Mouse (Mus musculus) olfactory bulb, adult 2 months (tissue): ENCODE results near the gene Prkn. TPM values are rescaled to one million over a fixed set of nuclear protein-coding genes. Genes with fewer than 3 reads are reported as not detected.

Experiments used
- H3K27ac ChIP-seq: fragments of 200-500 bp; 2 replicates; pipeline ENCODE4 v1.5.1; 2012; ENCODE audit warnings: low read depth, low read length; ENCODE audit not compliant: insufficient read depth
- H3K4me1 ChIP-seq: fragments of 200-500 bp; 2 replicates; pipeline ENCODE4 v1.6.1; 2012; ENCODE audit warnings: low read length; ENCODE audit not compliant: control insufficient read depth, insufficient read depth
- H3K4me3 ChIP-seq: fragments of 200-500 bp; 2 replicates; pipeline ENCODE4 v1.5.1; 2012; ENCODE audit warnings: mild to moderate bottlenecking, low read depth, low read length, moderate library complexity; ENCODE audit not compliant: insufficient read depth
- CTCF ChIP-seq: fragments of 200-500 bp; IDR thresholded peaks from 2 replicates; pipeline ENCODE4 v1.5.1; 2012; ENCODE audit warnings: low read depth, mild to moderate bottlenecking, low read length, moderate library complexity; ENCODE audit not compliant: insufficient read depth
- POLR2A ChIP-seq: fragments of 200-500 bp; IDR thresholded peaks from 2 replicates; pipeline ENCODE4 v1.6.1; 2012; ENCODE audit warnings: mild to moderate bottlenecking, low read depth, low read length, moderate library complexity; ENCODE audit not compliant: insufficient read depth
- WGBS: fragments of 180-500 bp; shearing (Covaris S2); methylation state at CpG from one replicate; pipeline ENCODE4 v1.1.7; 2018; 5-methylcytosine and 5-hydroxymethylcytosine counted together
- polyA plus RNA-seq: library from polyadenylated mRNA; stranded (reverse); fragments of >200 nt; gene quantifications from 2 replicates; pipeline ENCODE4 v1.2.4, GENCODE M21; 2012; ENCODE audit warnings: low replicate concordance; ENCODE audit not compliant: missing spikeins, insufficient read depth, insufficient read length

Prkn gene
- polyA plus RNA-seq, 1 experiment = not detected

DNA sequence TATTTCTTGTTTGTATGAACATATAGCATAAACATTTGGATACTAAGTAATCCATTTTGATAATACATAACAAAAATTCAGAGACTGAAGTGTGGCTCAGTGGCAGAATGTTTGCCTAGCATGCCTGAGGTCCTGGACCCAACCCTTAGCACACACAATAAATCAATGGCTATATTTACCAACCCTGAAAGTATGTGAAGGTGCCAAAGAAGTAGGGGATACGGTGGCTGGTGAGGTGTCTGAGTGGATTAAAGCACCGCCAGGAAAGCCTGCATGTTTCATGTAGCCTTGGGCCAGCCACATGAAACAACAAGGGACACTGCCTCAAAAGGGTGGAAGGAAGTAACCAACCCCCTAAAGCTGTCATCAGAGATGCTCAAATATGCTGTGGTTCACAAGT is 192.2 kb downstream of the Prkn start:
- Histone ChIP-seq H3K4me3 (no peak overlapping the region), H3K4me1 (no peaks in the 10 kb centered on the region), H3K27ac (no peak overlapping the region)
- 94% methylated on average over 2 of the region's 2 CpGs for WGBS
- TF ChIP-seq POLR2A (no peak), CTCF (no peak)

- Histone ChIP-seq H3K27ac (no peak overlapping the region), H3K4me3 (no peak overlapping the region), H3K4me1 (no peaks in the 10 kb centered on the region)
- TF ChIP-seq POLR2A = no peak
- no peak for TF ChIP-seq CTCF
- WGBS = 44% methylated on average over 2 of the region's 2 CpGs
Observed at GRCm38 (mm10) chr17:11033594-11033993, 193.4 kb downstream of the Prkn start.

- Histone ChIP-seq H3K4me1 (no peaks in the 10 kb centered on the region), H3K4me3 (no peak overlapping the region), H3K27ac (no peak overlapping the region)
- TF ChIP-seq CTCF (no peak), POLR2A (no peak)
- 100% methylated on average over 1 of the region's 1 CpGs for WGBS
Observed at GRCm38 (mm10) chr17:11038272-11038671, 198.1 kb downstream of the Prkn start.

DNA sequence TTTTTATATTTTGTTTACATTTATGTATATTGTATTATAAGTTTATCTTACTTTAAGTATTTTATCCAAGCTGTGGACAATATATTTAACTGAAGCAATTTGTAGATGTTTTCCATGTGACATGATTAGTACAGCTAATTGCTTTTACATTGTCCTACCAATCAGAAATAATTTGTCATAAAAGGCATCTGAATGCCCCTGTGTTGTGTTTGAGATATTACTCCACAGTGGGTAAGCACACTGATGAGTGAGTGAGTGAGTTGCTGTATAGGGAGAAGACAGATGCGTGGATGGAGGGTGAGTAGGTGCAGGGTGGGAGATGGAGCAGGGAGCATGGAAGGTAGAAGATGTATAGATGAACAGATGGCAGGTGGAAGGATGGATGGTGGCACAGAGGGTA is 218.8 kb downstream of the Prkn start:
- WGBS = 100% methylated on average over 1 of the region's 1 CpGs
- TF ChIP-seq CTCF = no peak
- no peak for TF ChIP-seq POLR2A
- Histone ChIP-seq H3K4me3 (no peak overlapping the region), H3K27ac (no peak overlapping the region), H3K4me1 (no peaks in the 10 kb centered on the region)

GRCm38 (mm10) chr17:11067076-11067703 is 227.0 kb downstream of the Prkn start:
- H3K27ac ChIP-seq = no peak overlapping the region
- H3K4me1 ChIP-seq = peaks cover 4% of the 10 kb centered on the region; the same call in 1 of the 2 replicates
- no peak overlapping the region for H3K4me3 ChIP-seq
- WGBS = 36% methylated on average over 16 of the region's 16 CpGs
- TF ChIP-seq POLR2A (no peak), CTCF (no peak)

- TF ChIP-seq POLR2A = no peak
- TF ChIP-seq CTCF = peak; percentile 34; the same call in 1 of the 2 replicates
- peaks cover 4% of the 10 kb centered on the region; the same call in 1 of the 2 replicates for H3K4me1 ChIP-seq
- WGBS = 43% methylated on average over 14 of the region's 14 CpGs
- H3K4me3 ChIP-seq = no peak overlapping the region
- no peak overlapping the region for H3K27ac ChIP-seq
Observed at GRCm38 (mm10) chr17:11067704-11068475, 227.7 kb downstream of the Prkn start.

- Histone ChIP-seq H3K4me1 (peaks cover 4% of the 10 kb centered on the region; the same call in 1 of the 2 replicates), H3K27ac (no peak overlapping the region), H3K4me3 (no peak overlapping the region)
- TF ChIP-seq POLR2A = no peak
- TF ChIP-seq CTCF = no peak
Observed at GRCm38 (mm10) chr17:11070996-11071395, 230.8 kb downstream of the Prkn start.

- H3K4me1 ChIP-seq = no peaks in the 10 kb centered on the region
- TF ChIP-seq POLR2A (no peak), CTCF (no peak)
- WGBS = 45% methylated on average over 6 of the region's 6 CpGs
- no peak overlapping the region for H3K27ac ChIP-seq
- no peak overlapping the region for H3K4me3 ChIP-seq
Observed at GRCm38 (mm10) chr17:11076319-11076903, 236.2 kb downstream of the Prkn start.

DNA sequence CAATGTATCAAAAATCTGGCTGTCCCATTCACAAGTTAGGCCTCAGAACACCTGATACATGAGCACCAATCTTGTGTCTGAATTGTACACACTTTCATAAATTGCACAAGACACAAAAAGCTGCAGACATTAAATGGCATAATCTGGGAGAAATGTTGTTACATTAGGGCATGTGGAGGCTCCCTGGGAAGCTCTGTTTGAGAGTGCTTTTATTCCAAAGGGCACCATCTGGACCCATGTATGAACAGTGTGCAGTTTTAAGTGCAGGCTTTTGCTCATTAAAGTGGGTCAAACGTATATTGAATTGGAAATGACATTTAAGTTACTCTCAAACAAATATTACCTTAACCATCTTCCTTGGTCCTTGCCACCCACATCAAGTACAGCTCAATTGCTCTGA is 246.3 kb downstream of the Prkn start:
- H3K4me1 ChIP-seq = 0 out of 2 replicates have a peak, but pooled peaks cover 5% of the 10 kb centered on the region
- TF ChIP-seq CTCF (no peak), POLR2A (no peak)
- H3K27ac ChIP-seq = no peak overlapping the region
- no peak overlapping the region for H3K4me3 ChIP-seq
- WGBS = 49% methylated on average over 1 of the region's 1 CpGs
